Mouse (Mus musculus): ENCODE measurements around the gene Hspa5.

- TF ChIP-seq CTCF (IDR thresholded peaks at IDR 0.05; ENCODE audit: low read depth) (no peak), EP300 (IDR thresholded peaks at IDR 0.05; ENCODE audit: low read depth) (no peak)
Measured at GRCm38 (mm10) chr2:34794511-34794910, 22.7 kb downstream of the Hspa5 start.
